Mouse (Mus musculus) T-helper 17 cell (primary cell): ENCODE measurements around the gene Spns2.

Experiments used
- in situ Hi-C, 2 experiments: fragments of 300-600 bp; cut with MboI, MseI; formaldehyde crosslinking; loops; 1 replicate in 1 of 2; 2 replicates in 1 of 2; pipeline ENCODE4 v1.15.1; 2025; ENCODE audit warnings: high pct_unique_total_duplicates in 2 of 2

The Spns2 gene

DNA sequence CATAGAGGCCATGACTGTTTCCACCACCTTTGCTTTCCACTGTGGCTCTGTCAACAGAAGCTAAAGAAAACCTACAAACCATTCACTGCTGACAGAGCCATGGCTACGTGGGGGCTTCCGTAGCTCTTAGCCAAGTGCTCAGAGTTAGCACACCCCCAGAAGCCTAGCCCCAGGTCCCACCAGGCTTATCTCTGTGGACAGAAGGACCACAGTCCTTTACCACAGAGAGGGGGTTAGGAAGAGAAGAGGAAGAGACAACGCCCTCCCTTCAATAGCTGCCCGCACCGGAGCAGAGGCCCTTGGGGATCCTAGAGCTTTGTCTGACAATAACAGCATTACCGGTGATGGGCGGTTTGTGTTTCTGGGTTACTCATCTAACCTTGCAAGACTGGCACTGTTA, 14.3 kb downstream of the Spns2 start:
- in situ Hi-C loops, result no loop called here

DNA sequence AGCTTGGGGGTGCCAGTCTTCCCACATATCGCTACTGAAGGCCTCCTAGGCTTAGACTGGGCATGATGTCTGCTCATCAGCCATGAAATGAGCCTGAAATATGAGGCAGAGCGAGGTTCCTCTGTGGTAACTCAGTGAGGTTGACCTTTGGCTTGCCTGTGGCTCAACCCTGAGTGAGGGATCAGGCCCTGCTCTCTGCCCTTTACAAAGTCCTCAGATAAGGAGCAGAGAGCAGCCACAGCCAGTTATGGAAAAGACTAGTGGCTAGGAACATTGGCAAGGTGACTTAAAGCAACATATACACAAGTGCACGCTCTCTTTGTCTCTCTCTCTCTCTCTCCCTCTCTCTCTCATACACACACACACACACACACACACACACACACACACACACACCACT, 14.8 kb downstream of the Spns2 start:
- in situ Hi-C loops, result no loop called here

DNA sequence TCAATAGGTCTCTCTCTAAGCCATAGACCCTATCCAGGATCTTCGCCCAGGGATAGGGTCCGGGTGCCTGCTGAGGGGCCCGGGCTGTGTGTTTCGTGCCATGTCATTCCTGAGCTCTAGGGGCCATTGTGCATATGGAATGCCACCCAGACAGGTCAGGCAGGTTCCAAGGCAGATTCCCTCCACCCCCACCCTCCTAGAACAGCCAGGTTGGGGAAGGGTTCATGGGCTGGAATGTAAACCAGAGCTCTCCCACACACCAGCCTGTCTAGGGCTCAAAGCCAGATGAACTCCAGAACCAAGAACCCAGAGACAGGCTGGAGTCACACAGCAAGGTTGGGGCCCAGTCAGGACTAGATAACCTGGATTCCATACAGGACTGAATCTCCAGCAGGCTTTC, 16.2 kb downstream of the Spns2 start:
- in situ Hi-C loops, result no loop called here

DNA sequence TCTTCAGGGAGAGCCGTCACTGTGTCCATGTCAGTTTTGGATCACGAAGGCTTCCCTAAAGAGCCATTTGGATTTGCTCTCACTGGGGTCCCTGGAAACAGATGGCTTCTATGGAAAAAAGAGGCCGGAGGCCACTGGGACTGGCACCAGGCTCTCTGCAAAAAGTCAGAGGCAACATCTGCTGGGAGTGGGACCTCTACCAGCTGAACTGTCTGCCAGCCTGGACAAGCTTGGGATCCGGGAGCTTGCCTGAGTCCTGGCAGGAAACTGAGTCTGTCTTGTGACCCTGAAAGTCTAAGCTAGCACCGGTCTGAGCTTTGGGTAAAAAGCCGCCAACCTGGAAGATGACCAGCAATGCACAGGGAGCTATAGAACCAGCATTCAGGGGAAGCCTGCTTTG, 18.3 kb downstream of the Spns2 start:
- in situ Hi-C loops, result no loop called here

DNA sequence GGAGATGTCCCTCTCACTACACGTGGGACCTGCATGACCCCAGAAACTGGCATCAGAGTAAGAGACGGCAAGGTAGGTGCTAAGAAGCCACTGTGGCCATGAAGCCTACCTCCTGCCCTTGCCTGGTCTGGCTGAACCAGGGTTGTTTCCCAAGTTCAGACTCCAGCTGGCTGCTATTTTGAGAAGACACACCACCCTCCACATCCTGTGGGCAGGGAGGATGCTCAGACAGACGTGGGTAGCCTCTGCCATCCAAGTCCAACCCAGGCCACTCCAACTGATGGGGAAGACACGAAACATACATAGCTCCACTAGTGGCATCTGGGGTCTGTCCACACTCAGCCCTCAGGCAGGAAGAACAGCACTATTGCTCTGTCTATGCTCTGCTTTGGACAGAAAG, 19.7 kb downstream of the Spns2 start:
- in situ Hi-C loops, result no loop called here

DNA sequence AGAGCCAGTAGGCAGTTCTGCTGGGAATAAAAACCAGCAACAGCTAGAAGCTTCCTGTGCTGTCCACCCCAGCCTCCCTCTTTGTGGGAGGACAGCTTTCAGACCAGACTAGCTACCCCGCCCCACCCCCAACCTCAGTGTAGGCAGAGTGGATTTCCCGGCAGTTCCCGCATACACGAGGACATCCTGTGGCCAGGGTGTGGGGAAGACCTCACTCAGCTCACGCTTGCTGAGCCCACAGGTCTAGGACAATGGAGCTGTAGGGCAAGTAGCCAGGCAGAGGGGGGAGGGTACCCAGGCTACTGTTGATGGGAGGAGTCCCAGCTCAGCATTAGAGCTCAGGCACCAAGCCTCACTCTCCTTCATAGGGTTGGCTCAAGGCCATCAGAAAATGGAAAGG, 20.5 kb downstream of the Spns2 start:
- in situ Hi-C loops, result no loop called here

DNA sequence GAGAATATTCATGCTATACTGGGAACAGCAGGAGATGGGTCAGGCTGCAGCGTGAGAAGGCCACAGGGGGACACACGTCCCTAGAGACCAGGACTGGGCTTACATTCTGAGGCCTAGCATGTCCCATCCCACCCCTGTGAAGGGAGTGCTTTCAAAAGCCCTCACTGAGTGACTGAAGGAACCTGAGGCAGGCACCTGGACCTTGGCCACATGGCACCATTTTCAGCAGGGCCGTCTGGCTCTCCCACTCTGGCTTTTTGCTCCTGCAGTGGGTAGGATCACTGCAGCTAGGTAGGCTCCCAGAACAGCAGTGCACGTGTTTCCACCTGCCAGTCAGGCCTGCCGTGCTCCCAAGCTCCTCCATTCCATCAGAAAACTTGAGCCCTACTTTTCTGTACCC, 21.2 kb downstream of the Spns2 start:
- in situ Hi-C loops, result no loop called here

DNA sequence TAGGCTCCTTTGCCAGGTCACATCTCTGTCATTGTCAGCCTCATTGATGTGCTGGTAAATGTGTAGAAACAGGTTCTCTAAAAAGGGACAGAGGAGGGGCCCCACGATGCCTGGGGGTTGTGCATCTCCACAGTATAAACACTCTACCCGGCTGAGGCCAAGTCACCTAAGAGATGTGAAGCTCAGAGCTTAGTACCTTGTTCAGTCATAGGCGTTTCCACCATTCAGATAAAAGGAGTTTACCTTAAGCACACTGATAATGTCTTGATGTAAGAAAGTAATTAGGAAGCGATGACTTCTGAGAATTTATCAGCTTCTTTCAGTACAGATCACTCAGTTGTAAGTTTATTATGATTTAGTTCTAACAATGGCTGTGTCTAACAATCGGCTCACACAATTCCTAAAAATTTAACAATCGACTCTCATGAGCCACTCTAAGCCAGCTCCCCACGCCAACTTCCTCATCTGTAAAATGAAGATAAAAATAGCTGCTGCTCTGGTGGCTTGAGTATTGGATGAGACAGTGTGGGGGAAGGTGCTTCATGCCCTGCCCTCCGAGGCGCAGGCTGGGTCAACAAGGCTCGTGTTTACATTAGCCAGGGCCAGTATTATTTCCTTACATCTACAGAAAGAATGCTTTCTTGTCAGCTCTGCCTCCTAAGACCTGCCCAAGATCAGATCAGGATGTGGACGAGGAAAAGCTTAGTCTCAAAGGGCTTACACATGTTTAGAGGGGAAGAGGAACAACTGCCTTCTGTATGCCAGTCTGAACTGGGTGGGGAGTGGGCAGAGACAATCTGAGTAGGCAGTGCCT, 22.8 kb downstream of the Spns2 start:
- in situ Hi-C loops, result no loop called here

DNA sequence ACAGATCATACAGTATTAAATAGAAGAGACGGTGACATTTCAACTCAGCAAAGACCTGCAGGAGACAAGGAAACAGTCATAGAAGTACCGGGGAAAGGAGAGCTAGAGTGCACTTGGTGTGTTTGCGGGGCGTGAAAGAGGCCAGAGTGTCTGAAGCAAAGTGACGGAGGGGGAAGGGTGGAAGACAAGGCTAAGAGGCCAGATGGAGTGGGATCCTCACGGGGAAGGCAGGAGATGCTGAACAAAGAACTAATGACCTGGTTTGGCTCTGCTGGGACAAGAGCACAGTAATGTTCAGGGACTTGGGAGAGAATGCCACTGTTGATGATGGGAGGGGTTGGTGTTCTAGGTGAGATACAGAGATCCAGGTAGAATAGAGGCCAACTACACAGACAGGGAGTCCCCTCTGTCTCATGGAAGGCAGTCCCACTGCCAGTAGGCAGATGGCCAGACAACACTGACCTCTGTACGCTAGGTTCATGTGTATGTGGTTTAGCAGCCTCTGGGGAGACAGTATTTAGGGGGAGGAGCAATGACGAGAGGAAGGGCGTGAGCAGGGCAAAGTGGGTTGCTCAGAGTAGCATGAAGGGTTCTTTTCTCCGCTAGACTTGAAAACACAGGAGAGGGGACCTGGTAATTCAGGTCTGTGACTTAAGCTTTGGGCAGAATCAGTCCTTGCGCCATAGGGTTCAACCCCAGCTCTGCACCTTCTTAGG, 23.6 kb downstream of the Spns2 start:
- in situ Hi-C loops, result no loop called here

DNA sequence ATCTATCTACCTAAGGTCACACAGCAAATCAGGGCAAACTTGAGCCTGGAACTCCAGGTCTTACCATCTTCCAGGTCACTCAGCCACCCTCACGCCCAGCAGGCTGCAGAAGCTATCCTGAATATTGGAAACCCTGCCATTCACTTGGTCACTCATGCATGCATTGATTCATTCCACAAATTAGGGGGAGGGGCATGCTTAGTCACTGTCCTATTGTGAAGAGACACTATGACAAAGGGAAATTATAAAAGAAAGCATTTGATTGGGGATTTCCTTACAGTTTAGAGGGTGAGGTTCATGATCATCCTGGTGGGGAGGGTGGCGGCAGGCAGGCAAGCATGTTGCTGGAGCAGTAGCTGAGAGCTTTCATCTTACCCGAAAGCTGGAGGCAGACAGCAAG, 24.9 kb downstream of the Spns2 start:
- in situ Hi-C loops, result loop anchor here in 1 of 2 experiments (5.0 kb wide), 1 partner anchor 68 kb away; no protein-coding TSS in a partner anchor

DNA sequence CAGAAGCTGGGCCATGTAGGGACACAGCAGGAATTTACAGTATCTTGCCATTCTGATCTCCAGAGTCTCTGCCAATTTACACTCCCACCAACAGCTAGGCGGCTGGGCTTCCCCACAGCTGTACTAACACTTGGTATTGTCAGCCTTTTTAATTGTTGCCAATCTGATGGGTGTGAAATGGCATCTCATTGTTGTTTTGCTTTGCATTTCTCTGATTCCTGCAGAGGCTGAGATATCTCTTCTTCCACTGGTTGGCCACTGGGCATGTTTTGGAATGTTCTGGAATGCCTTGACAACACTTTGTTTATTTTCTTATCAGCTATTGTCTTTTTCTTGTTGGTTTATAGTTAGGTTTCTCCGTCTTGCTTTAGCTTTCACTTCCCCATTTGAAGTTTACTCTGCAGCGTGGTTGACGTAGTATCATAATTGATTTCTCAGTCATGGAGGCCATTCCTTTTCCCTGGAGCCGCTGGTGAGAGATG, 28.2 kb downstream of the Spns2 start:
- in situ Hi-C loops, result loop anchor here in 1 of 2 experiments (5.0 kb wide), 1 partner anchor 64 kb away; no protein-coding TSS in a partner anchor

DNA sequence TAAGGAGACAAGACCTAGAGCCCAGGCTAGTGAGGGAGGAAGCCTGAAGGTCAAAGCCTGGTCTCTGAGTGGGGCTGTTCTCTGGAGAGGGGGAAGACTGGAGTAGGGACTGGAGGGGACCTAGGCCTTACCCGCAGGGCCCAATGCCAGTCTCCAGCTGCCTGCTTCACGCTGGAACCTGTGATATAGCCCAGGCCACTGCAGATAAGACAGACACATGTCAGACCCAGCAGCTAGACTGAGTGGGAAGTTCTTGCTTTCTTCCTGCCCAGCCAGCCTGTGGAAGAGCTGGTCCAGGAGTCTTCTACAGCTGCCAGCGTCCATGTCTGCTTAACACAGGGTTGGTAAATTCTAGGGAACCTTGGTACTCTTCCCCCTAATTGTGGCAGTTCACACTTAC, 31.2 kb downstream of the Spns2 start:
- in situ Hi-C loops, result no loop called here

DNA sequence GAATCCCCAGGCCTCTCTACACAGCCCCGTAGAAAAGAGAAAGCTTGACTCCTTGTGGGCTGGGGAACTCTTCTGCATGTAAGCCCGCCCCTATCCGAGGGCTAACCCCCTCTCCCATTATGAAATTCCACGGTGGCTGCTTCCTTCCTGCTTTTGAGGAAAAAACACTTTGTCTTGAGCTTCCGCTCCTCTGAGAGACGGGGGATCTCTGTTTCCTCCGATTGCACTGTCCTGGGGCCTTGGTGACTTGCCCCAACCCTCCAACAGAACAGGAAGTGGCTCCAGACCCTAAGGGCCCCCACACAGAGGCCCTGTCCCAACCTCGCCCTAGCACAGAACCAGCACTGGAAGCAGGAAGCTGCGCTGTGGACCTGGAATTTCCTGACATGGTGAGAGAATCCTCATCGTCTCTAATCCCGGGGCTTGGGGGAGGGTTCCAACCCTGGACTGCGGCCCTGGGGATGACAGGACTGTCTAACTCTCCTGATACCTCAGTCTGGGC, 31.7 kb downstream of the Spns2 start:
- in situ Hi-C loops, result no loop called here

DNA sequence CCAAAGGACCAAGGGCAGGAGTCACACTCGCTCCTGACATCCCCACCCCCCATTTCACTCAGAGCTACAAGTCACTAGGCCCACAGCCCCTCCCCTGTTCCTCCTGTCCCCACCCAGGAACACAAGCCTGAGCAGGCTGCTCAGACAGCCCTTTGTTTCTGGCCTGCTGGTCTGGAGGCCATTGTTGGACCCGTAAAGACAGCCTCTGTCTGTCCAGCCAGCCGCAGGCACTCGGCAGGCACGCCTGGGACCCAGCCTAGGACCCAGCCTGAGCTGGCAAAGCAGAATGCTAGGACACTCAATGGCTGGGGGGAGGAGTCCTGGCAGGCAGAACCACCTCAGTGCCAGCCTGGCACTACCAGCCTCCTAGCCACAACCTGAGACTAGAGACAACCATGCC, 34.0 kb downstream of the Spns2 start:
- in situ Hi-C loops, result no loop called here

DNA sequence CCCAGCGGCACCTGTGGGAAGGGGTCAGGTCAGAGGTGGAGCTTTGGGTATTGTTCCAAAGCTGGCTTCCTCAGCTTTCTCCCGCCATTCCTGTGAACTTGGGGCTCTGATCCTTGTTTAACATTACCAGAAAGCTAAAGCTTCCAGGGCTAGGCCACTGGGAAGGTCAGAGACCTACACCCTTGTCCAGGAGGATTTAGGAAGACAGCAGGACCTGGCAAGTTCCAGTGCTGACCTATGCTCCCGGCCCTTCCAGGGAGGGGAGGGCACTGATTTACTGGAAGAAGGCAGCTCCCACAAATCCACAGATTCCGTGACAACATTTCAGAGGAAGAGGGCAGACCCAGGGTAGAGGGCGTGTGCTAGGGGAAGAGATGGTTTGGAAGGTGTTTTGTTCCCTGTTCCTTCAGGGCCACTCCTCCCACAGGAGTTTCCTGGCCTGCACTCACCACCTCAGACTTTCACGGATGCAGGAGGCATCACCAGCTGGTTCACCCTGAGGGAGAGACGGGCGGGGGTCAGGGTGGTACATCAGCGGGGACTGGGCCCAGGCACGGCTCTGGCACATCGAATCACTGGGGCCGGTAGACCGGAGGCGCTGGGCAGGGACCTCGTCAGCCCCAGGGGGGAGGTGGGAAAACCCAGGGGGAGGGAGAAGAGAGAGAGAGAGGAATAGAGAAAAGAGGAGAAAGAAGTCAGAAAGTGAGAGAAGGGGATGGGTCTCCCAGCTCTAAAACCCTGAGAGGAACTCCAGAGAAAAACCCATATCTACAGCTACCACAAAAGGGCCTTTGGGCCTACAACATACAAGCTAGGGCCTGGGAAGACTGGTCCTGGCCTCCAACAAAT, 36.4 kb downstream of the Spns2 start:
- in situ Hi-C loops, result loop anchor here in 1 of 2 experiments (5.0 kb wide), 1 partner anchor 739 kb away; no protein-coding TSS in a partner anchor

DNA sequence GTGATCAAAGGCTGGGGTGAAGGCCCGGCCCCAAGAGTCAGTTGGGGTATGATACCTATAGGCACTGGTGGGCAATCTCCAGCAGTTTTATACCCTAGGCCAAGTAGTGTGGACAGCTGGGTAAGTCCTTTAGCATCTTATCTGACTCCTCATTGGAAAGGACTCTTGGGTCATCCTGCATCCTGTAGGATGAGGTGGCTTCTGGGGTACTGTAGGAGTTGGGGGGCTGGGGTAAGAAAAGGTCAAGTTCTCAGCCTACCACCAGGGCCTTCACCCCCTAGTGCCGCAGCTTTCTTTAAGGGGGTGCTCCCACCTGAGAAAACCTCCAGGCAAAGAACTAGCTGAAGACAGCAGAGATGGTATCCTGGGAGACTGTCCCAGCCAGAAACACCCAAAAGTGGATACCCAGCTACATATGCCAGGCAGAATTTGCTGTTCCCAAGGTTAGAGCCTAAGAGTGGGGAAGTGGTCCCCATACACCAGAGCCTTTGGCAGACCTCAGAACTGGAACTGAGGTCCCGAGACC, 37.5 kb downstream of the Spns2 start:
- in situ Hi-C loops, result loop anchor here in 1 of 2 experiments (5.0 kb wide), 1 partner anchor 740 kb away; no protein-coding TSS in a partner anchor

DNA sequence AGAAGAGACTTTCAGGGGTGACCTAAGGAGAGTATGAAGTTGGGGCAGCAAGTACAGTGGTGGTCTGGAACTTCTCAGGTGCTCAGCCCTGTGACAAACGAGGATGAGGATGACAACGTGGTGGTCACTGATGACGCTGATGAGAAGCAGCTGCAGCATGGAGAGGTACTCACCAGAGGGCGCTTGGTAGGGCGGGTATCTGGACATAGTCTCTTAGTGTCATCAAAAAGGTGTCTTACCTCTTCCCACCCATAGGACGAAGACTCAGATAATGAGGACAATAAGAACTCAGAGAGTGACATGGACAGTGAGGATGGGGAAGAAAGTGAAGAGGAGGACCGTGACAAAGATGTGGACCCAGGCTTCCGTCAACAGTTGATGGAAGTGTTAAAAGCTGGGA, 42.2 kb downstream of the Spns2 start:
- in situ Hi-C loops, result loop anchor here in 1 of 2 experiments (25.0 kb wide), 1 partner anchor 1435 kb away; the partner anchor contains the start of genes Derl2, Dhx33 and Mis12

DNA sequence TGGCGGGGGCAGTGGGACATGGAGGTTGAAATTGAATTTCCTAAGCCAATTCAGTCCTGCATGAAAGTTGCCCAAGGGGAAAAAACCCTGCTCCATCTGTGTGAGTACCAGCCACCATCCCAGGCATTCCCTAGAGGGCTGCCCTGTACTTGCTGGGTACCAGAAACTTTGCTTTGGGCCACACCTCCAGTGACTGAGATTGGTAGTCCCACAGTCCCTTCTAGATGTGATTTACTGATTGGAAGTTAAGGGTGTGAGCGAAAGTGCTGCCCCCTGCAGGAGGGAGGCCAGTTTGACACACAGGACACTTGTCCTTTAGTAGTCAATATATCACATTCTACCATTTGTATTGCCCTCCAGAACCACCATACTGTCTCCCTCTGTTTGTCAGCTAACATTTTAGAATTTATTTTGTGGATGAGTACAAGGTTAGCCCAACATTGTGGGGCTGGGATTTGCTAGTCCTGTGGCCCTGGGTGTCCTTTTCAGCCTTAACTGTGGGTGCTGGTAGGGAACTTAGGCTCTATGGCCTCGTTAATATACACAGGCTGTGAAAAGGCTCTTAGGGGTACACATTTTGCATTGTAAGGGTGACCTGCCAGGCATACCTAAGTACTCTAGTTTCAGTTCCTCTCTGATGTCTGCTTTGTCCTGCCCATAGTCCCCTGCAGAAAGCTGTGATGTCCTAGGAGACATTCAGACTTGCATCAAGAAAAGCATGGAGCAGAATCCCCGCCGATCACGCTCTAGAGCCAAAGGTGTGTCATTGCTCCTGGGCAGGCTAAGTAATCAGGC, 43.2 kb downstream of the Spns2 start:
- in situ Hi-C loops, result loop anchor here in 1 of 2 experiments (25.0 kb wide), 1 partner anchor 1434 kb away; the partner anchor contains the start of genes Derl2, Dhx33 and Mis12

DNA sequence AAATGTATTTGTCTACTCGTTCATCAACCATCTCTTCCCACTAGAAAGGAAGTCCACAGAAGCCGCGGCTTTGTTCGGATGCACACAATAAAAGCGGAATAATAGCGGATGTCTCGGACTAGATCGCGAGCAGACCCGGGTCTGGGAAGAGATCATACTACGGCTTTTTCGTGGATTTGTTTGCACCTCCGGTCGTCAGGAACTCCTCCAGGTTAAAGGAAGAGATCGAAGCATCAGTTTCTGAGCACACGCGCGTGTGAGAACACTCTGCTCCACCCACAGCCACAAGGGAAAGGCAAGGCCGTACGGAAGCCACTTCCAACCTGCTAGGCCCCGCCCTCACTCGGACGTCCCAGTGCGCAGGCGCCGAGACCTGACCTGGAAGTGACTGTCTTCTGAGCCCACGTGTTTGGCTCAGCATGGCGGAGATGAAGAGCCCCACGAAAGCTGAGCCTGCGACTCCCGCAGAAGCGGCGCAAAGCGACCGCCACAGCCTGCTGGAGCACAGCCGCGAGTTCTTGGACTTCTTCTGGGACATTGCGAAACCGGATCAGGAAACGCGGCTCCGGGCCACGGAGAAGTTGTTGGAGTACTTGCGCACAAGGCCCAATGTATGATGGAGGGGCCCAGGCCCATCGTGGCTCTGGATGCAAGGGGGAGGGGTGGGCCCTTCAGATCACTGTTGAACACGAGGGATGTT, 48.6 kb downstream of the Spns2 start, which contains the start of gene Mybbp1a:
Gene Mybbp1a (plus strand): TSS at position 391 of the 700 bp plus-strand sequence.
- in situ Hi-C loops, result loop anchor here in 1 of 2 experiments (5.0 to 25.0 kb wide), 2 partner anchors 106 to 1429 kb away; partner anchors contain the start of genes Derl2, Dhx33 and Mis12
